Mouse (Mus musculus): Measurements from ENCODE around the gene Tmem88.
"Not testable (repeated sequence)": the region's sequence is repeated elsewhere in the genome, so short reads cannot be mapped to it uniquely, and the experiment has no call there.

Gene Tmem88

GRCm38 (mm10) chr11:69404595-69405396 lies 6.8 kb upstream of the Tmem88 start:
- no peak for DNase-seq (ENCODE audit: low read depth, low spot score)

GRCm38 (mm10) chr11:69403691-69404594 lies 5.9 kb upstream of the Tmem88 start:
- no peak for DNase-seq (ENCODE audit: low read depth, low spot score)

- DNase-seq (ENCODE audit: low read depth, low spot score): no peak
Observed at GRCm38 (mm10) chr11:69401987-69402386, 4.0 kb upstream of the Tmem88 start.

- peak; percentile 95 for DNase-seq (ENCODE audit: low read depth, low spot score)
Observed at GRCm38 (mm10) chr11:69401210-69401637, 3.2 kb upstream of the Tmem88 start.

GRCm38 (mm10) chr11:69400083-69400850 lies 2.2 kb upstream of the Tmem88 start:
- no peak for DNase-seq (ENCODE audit: low read depth, low spot score)

- no peak for DNase-seq (ENCODE audit: low read depth, low spot score)
Observed at GRCm38 (mm10) chr11:69399201-69400082, 1.4 kb upstream of the Tmem88 start.

GRCm38 (mm10) chr11:69398486-69399200 lies 609 bp upstream of the Tmem88 start:
- DNase-seq (ENCODE audit: low read depth, low spot score): no peak

GRCm38 (mm10) chr11:69397581-69398057 lies 415 bp downstream of the Tmem88 start:
- no peak for DNase-seq (ENCODE audit: low read depth, low spot score)

- DNase-seq (ENCODE audit: low read depth, low spot score): no peak
Observed at GRCm38 (mm10) chr11:69396772-69397171, 1.3 kb downstream of the Tmem88 start.

GRCm38 (mm10) chr11:69395634-69396373 lies 2.2 kb downstream of the Tmem88 start:
- peak; percentile 99 for DNase-seq (ENCODE audit: low read depth, low spot score)

- peak; percentile 92 for DNase-seq (ENCODE audit: low read depth, low spot score)
Observed at GRCm38 (mm10) chr11:69395235-69395633, 2.8 kb downstream of the Tmem88 start, which contains the start of the genes Naa38 and Cyb5d1. Naa38 (plus strand) TSS chr11:69395487. Cyb5d1 (minus strand) TSS chr11:69395631.

- DNase-seq (ENCODE audit: low read depth, low spot score): not testable (repeated sequence)
Observed at GRCm38 (mm10) chr11:69394591-69395167, 3.4 kb downstream of the Tmem88 start.

GRCm38 (mm10) chr11:69390400-69391034 lies 7.5 kb downstream of the Tmem88 start:
- DNase-seq (ENCODE audit: low read depth, low spot score): no peak

- DNase-seq (ENCODE audit: low read depth, low spot score): no peak
Observed at GRCm38 (mm10) chr11:69389531-69390399, 8.3 kb downstream of the Tmem88 start.

GRCm38 (mm10) chr11:69388680-69389079 lies 9.4 kb downstream of the Tmem88 start:
- no peak for DNase-seq (ENCODE audit: low read depth, low spot score)

GRCm38 (mm10) chr11:69386758-69387157 lies 11.3 kb downstream of the Tmem88 start:
- no peak for DNase-seq (ENCODE audit: low read depth, low spot score)

- DNase-seq (ENCODE audit: low read depth, low spot score): no peak
Observed at GRCm38 (mm10) chr11:69384979-69385378, 13.1 kb downstream of the Tmem88 start.
